Mouse (Mus musculus) Muller cell, postnatal 12 days (primary cell): Measurements from ENCODE around the gene Pld2.
"Not testable (repeated sequence)": the region's sequence is repeated elsewhere in the genome, so short reads cannot be mapped to it uniquely, and the experiment has no call there.

ENCODE experiments used
- DNase-seq: peaks from one replicate; pipeline ENCODE4 v3.0.0-alpha.2; 2015; ENCODE audit errors: inconsistent ontology term

The Pld2 gene

DNA sequence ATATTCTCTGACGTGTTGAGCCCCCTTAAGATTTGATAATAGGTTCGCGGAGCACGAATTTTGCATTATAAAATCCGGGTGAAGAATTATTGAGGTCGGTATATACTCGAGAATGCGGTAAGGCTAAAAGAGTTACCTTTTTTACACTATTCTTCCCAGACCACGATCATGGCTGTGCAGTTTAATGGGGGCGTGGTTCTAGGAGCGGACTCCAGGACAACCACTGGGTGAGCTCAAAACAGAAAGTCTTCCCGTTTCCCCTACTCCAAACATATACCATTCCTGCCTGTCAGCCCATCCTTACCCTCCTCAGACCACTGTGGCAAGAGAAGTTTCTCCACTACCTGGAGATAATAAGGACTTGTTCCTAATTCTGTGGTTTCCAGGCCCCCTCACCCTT is 14.1 kb upstream of the Pld2 start:
- DNase-seq = peak; percentile 9

DNA sequence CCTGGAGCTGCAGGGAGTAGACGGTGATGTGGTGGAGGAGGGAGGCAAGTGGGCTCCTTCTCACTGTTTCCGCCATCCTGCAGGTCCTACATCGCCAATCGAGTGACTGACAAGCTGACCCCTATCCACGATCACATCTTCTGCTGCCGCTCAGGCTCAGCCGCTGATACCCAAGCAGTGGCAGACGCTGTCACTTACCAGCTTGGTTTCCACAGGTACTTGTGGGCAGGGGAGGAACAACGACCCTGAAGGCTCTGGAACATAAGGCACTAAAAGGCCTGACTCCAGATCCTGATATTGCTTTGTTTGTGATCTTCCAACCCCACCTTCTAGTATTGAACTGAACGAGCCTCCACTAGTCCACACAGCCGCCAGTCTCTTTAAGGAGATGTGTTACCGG is 13.7 kb upstream of the Pld2 start:
- no peak for DNase-seq

DNA sequence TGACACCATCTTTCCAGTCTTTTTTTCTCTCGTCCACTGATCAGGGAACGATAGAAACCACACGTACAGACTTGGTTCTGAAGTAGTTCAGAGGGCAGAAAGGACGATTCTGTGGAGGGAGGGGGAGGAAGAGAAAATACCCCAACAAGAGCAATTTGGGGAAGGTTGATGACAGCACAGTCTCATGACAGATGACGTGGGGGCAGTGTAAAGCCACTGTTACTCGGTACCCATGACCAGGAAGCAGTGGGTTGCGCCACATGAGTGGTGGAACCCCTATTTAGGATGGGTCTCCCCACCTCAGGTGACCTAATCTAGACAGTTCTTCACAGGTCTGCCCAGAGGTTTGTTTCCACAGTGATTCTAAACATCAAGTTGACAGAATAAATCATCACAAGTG is 11.3 kb upstream of the Pld2 start:
- no peak for DNase-seq

DNA sequence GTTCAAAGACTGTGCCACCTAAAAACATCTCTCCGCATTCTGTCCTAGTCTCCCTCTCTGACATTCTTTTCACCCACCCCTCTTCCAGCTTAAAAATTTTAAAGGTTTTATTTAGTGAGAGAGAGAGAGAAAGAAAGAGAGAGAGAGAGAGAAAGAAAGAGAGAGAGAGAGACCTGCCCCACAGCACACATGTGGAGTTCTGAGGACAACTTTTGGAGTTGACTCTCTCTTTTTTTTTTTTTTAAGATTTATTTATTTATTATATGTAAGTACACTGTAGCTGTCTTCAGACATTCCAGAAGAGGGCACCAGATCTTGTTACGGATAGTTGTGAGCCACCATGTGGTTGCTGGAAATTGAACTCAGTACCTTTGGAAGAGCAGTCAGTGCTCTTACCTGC is 8.8 kb upstream of the Pld2 start:
- not testable (repeated sequence) for DNase-seq

DNA sequence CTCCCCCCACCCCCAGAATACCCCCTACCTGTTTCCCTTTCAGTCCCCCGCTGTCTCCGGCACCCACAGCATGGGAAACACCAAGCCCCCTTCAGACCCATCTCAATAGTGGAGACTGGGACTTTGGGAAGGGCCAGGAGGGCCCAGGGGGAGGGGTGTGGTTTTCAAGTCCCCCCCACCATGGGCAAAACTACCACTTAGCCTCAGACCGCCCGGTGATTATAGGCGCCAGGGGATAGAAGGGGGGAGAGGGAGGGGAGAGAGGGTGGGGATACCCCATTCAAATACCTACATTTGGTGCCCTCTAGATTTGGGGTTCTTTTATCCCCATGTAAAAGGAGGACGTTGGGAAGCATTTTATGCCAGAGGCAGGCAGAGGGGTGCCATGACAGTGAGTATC is 7.0 kb upstream of the Pld2 start, which contains the start of gene Gm40193:
TSS of gene Gm40193 (minus strand) at position 101 of the 400 bp plus-strand sequence.
- DNase-seq = no peak

DNA sequence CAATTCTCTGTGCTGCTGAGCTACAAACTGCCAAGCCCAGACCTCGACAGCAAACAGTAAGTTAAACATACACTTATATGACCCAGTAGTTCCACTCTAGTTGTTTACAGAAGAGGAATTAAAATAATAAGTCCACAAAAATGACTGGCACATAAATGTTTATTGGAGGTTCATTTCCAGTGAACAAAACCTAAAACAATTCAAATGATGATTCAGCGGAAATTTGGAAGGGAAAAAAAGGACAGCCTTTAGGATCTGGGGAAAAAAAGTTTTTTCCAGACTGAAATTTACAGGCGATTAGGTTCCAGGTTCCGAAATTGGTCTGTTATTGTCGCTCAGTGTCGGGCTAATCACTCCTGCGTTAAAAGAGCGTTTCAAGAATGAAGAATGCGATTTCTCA is 441 bp upstream of the Pld2 start:
- DNase-seq = peak; percentile 13

DNA sequence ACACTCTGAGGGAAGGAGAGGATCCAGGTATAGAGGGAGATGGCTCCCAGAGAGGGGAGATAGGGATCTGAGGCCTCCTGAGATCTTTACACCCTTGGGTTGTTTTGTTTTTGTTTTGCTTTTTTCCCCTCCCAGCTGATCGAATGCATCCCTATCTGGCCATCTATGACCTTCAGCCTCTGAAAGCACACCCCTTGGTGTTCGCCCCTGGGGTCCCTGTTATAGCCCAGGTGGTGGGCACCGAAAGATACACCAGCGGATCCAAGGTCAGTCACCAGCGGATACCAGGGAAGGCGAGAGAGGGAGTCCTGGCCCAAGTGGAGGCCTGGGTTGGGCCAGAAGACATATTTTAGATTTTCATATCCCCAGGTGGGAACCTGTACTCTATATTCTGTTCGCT is 1.1 kb downstream of the Pld2 start:
- DNase-seq = no peak

DNA sequence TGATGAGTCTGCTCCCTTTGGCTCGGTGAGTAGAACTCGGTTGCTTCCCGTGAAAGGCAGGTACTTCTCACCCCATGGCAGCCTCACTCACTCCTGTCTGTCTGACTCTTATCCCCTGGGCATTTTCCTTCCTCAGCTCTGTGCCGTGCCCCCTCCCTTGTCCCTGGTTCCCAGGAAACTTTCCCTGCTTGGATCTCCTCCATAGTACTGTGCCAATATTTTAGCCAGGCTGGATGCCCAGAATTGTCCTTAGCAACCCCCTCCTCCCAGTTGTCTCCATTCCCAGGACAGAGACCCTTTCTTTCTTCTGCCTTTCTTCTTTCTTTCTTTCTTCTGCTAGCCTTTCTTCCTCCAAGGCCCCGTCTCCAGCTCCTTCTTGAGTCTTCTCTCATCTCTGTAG is 1.6 kb downstream of the Pld2 start:
- DNase-seq = no peak

DNA sequence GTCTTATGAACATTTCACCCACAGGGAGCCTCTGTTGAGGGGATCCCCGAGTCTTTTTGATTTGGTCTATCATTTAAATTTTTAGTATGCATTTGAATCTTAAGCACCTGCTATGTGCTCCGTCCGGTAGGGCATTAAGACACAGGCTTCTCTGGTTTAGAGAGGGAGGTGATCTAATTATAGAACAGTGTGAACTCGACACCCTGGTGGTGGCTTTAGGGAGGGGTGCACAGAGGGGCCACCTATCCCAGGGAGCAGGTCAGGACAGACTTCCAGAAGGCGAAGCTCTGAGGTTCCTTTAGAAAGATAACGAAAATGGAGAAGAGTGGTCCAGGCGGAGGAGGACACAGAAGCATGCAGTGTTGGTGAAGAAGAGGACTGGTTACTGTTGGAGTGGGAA is 4.6 kb downstream of the Pld2 start:
- DNase-seq = no peak

DNA sequence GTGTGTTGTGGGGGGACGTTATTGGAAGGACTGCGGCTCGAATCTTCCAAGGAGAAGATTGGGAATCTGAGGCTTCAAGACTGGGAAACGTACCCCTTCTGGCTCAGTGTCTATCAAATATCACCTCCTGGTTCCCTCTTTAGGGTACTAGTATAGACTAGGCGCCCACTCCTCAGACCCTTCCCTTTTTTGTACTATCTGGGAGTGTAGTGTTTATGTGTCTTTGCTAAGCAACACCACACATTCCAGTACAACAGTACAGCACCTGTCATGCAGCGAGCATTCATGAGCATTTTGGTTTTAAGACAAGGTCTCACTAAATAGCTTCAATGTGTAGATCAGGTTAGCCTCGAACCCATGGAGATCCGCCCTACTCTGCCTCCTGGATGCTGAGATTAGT is 11.7 kb downstream of the Pld2 start:
- no peak for DNase-seq

DNA sequence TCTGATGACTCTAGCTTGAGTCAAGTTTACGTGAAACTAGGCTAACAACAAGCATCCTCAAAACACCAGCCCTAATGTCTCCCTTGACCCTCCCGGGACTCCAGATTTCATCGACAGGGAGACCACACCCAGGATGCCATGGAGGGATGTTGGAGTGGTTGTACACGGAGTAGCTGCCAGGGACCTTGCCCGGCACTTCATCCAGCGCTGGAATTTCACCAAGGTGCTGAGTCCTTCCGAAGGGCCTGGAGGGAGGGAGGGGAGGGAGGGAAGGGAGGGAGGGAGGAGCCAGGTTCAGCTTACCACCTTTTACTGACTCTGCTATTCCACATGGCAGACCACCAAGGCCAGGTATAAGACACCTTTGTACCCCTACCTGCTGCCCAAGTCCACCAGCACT is 14.1 kb downstream of the Pld2 start:
- DNase-seq = no peak

DNA sequence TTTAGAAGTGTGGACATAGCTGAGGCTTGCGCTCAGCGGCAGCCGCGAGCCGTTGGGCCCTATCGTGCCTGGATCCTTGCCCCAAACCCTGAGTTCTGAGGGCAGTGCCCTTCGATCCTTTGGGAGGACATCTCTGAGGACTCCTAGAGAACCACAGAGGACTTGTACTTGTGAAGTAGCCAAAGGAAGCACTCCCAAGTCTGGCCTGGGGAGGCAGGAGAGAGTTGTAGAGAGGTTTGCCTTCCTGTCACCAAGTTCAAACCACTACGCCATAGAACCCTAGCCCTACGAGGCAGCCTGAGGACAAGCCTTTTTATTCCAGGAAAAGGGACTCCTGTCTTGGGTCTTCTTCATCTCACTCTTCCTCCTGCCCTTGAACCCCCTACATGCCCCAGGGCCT is 17.7 kb downstream of the Pld2 start:
- no peak for DNase-seq

DNA sequence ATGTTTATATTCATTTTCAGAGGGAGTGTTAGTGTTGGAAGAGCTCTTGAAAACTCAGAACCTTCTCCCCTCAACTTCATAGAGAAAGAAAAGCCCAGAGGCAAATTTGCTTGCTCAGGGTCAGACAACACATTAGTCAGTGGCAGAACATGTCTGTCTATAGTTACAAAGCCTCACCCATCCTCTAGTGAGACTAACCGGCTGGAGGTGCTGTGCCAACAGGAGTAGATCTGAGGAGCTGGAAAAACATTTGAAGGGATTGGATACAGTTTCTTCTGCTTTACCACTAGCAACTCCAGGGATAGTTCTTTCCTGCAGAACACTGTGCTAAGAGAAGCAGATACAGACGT is 22.0 kb downstream of the Pld2 start:
- no peak for DNase-seq

DNA sequence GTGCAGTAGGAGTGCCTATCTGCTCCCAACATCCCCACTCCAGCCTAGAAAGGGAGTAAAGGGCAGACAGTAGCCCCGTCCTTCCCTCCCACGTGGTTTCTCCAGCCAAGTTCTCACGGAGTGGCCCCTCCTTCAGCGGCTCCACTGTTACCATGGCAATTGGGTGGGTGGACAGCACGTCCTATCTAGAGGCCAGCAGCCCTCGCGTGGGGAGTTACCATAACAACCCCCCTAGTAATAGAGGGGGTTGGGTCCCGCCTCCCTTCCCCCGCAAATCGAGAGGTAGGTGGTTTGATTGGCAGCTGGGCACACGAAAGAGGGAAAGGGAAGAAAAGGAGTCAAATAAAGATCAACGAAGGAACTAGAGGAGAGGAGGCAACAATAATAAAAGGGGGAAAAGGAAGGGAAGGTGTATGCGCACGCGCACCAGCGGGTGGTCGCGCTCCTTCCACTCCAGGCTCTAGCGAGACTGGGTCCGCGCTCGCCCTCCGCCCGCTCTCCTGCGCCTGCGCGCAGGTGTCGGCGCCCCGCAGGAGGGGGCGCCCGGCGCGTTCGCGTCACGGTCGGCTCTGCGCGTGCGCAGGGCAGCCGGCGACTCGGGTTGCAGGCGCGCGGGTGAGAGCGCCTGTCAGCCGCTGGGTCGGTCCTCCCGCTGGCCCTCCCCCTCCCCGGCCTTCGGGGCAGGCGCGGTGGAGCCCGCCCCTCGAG is 22.6 kb downstream of the Pld2 start, which contains the start of gene Mink1:
TSS of gene Mink1 (plus strand) at position 595 of the 708 bp plus-strand sequence.
- DNase-seq = peak; percentile 97

DNA sequence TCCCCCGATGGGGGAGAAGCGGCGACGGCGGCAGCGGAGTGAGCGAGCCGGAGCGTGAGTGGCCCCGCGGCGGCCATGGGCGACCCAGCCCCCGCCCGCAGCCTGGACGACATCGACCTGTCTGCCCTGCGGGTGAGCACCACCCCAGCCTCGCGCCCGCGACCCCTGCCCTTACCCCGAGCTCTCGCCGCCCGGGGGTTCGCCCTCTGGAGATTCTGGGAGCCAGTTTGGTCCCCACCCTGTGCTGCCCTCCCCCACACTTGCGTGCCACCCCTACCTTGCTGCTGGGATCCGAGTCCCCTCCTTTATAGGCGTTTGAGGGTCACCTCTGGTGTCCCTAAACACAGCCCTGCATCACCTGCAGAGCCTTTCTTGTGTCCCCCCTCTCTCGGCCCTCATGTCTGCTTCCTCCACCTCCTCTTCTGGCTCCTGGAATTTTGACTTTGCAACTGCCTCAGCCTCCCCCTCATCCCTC is 23.2 kb downstream of the Pld2 start:
- DNase-seq = no peak

DNA sequence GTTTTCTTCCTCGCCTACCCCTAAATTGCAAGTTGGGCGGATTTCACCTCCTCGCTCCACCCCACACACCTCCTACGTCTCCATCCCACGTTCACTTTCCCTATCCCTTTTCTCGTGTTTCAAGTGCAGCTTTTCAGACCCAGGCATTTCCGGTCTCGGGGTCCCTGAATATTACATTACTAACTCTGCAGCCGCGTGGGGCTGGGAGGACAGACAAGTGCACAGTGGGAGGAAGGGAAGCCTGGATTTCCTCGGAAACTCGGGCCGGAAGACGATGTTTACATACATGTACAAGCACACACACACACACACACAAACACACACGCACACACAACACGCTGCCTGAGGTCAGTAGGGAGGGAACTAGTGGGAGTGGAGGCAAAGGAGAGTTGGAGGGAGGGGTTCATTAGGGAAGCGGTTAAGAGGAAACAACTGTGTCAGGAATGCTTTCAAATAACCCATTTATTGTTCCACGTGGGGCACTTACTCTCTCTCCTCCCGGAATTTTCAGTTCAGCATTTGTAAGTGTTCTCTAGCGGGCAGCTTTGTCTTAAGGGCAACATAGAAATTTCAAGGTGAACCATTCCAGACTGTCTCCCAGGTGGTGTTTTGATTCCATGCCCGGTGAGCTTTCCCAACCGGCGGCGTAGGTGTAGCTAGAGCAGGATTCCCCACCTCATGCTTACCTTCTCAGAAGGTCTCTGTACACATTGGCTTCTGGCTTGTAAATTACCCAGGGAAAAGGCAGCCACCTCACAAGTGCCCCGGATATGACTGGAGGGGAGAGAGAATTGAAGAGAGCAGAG is 23.8 kb downstream of the Pld2 start:
- DNase-seq = peak; percentile 46

DNA sequence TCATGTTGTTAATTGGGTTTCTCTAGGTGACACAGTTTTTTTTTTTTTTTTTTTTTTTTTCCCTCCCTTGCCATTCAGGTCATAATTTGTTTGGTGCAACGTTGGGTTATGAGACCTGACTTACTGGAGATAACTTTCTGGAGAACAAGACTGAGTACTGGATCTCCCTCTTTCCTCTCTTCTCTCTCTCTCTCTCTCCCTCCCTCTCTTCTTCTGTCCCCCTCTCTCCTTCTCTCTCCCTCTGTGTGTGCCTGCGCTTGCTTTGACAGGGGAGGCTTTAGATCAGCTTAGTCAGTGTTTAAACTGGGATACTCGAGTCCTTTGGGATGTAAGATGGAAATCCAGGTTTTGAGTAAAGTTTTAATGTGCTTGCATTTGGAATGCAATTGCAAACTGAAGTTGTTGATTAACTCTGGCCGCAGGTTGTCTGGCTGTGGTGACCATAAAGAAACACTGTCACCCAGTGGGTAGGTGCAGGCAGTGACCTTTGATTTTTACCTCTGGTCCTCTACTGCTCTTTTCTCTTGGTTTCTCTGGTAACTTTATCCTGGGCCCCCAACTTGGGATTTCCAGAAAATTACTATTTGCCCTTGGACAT is 24.5 kb downstream of the Pld2 start:
- no peak for DNase-seq

DNA sequence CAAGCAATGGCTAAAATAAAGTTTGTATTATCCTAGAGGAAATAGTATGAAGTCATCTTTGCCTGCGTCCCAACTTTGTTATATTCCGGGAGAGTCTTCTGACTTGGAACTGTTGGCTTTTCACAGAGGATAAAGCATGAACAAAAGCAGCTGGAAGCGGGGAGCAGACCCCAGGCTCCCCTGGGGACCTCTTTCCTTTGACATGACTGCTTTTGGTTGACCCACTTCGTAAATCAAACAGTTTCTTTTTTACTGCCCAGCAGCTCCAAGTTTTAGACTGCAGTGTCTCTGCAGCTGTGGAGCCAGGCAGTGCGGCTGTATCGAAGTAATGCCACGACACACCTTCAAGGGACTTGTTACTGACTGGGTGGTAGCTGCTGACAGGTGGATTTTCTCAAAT is 26.7 kb downstream of the Pld2 start:
- no peak for DNase-seq

DNA sequence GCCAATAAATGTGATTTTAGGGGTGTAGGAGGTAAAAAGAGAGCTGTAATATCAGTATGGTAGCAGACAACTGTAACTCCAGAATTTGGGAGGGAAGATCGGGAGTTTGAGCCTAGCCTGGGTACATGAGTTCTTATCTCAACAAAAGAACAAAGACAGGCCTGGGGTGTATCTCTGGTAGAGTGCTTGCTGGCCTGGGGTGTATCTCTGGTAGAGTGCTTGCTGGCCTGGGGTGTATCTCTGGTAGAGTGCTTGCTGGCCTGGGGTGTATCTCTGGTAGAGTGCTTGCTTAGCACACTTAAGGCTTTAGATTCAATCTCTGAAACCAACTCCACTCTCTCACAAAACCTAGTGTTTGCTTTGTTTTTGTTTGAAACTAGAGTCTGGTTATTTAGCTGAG is 30.8 kb downstream of the Pld2 start:
- not testable (repeated sequence) for DNase-seq

DNA sequence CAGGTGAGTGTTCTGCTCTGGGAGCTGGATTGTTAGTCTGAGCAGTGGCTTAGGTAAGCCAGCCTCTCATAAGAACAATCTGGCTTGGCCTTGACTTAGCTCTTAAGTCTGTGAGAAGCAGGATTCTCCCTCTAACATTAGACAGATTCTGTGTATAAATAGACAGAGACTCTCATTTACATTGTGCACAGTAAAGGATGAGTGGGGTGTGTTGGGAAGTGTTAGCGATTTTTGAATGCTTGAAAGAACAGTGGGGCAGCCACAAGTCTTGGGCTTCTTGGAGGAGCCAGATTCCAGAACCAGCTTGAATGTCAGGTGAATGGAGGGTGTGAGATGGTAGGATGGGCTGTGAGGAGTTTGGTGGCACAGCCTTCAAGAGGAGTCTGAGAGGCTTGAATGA is 31.8 kb downstream of the Pld2 start:
- no peak for DNase-seq

DNA sequence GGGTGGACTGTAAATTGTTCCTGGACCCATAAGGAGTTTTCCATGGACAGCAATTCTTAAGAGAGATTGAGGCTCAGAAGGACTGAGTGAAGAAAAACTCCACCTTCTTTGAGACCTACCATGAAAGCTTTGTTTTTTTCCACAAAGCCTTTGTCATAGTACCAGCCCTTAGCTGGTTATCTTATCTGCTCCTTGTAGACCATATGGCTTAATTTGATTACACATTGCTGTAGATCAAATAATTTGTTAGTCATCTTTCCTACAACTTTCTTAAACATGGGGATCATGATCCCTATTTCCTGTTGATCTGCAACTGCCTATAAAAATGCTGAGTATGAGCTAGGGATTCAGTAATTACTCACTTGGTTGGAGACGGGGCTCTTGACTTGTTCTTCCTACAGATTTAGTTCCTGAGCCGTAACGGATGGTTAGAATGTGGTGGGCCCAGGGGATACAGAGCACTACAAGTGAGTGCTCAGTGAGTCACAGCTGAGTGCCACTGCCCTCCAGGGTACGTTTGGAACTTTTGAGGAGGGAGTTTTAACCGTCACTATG is 32.6 kb downstream of the Pld2 start:
- DNase-seq = no peak

DNA sequence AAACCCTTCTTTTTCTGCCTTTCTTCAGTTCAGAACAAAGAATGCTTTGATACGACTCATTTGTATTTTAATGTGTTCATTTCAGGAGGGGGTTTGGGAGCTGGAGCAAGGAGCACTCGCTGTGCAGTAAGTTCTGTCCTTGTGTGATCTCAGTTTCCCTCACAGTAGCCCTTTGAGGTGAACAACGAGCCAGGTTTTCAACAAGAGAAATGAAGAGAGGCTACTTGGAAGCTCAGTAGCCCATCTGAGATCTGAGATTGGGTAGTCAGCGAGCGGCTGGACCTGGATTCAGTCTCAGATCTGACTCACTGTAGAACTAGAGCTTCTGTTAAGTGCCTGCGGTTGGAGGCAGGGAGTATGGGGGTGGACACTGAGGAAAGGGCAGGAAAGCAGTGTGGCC is 34.0 kb downstream of the Pld2 start:
- peak; percentile 76 for DNase-seq

DNA sequence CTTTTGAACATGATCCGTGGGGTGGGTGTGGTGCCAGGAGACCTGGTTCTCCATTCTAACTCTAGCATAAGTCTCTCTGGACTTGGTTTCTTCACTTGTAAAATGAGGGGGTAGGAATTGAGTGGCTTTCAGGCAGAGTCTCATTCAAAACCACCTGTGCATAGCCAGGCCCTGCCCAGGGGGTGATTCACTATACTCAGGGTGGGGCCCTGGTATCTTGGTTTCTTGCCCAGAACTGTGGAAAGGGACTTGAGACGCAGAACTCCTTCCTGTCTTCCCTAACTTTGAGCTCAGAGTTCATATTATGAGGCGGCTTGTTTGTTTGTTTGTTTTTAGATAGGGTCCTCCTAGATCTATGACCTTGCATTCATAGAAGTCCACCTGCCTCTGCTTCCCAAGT is 37.3 kb downstream of the Pld2 start:
- no peak for DNase-seq
